Mouse (Mus musculus) liver, embryonic 11.5 days (tissue): ENCODE data around the gene Snai1. TPM values are rescaled to one million over a fixed set of nuclear protein-coding genes. Genes with fewer than 3 reads are reported as not detected.

ENCODE experiments used
- ATAC-seq: fragments of 200-750 bp; cut with Nextera tagmentation; replicated peaks from 2 replicates; pipeline ENCODE4 v1.8.0; 2017; ENCODE audit warnings: moderate number of reproducible peaks, mild to moderate bottlenecking, moderate TSS enrichment, moderate library complexity; ENCODE audit not compliant: low FRiP score
- DNase-seq: peaks from one replicate; pipeline ENCODE4 v3.0.0-alpha.2; 2017; ENCODE audit warnings: low spot score
- H3K27ac ChIP-seq: fragments of 300-500 bp; sonication (generic); 2 replicates; pipeline ENCODE4 v1.5.1; 2014; ENCODE audit warnings: mild to moderate bottlenecking, low read depth, low read length, control low read depth
- H3K27me3 ChIP-seq: fragments of 300-500 bp; sonication (generic); replicated peaks from 2 replicates; pipeline ENCODE4 v1.6.1; 2014; ENCODE audit warnings: low read length, mixed read lengths; ENCODE audit not compliant: control insufficient read depth, insufficient read depth
- H3K36me3 ChIP-seq: fragments of 300-500 bp; sonication (generic); 2 replicates; pipeline ENCODE4 v1.6.1; 2014; ENCODE audit warnings: mild to moderate bottlenecking, low read length, moderate library complexity, mixed read lengths; ENCODE audit not compliant: control insufficient read depth, insufficient read depth
- H3K4me1 ChIP-seq: fragments of 300-500 bp; sonication (generic); replicated peaks from 2 replicates; pipeline ENCODE4 v1.6.1; 2014; ENCODE audit warnings: low read length, mixed read lengths; ENCODE audit not compliant: control insufficient read depth, insufficient read depth
- H3K4me2 ChIP-seq: fragments of 300-500 bp; sonication (generic); 2 replicates; pipeline ENCODE4 v1.6.1; 2014; ENCODE audit warnings: mild to moderate bottlenecking, control low read depth, moderate library complexity
- H3K4me3 ChIP-seq: fragments of 300-500 bp; sonication (generic); 2 replicates; pipeline ENCODE4 v1.5.1; 2014; ENCODE audit warnings: low read depth, low read length, control low read depth
- H3K9ac ChIP-seq: fragments of 300-500 bp; sonication (generic); 2 replicates; pipeline ENCODE4 v1.6.1; 2014; ENCODE audit warnings: low read depth, low read length, control low read depth
- H3K9me3 ChIP-seq: fragments of 300-500 bp; sonication (generic); 2 replicates; pipeline ENCODE4 v1.6.1; 2016; ENCODE audit warnings: low read length, inconsistent platforms, mixed read lengths; ENCODE audit not compliant: control insufficient read depth
- WGBS: fragments of 180-500 bp; shearing (Covaris S2); extraction: QIAGEN DNeasy Blood & Tissue Kit; methylation state at CpG from one replicate; pipeline ENCODE4 v1.1.7; 2014; 5-methylcytosine and 5-hydroxymethylcytosine counted together
- polyA plus RNA-seq: library from polyadenylated mRNA; unstranded; fragments of >200 nt; fragmentation: Nextera tagmentation; extraction: Ambion mirVana; gene quantifications from 2 replicates; pipeline ENCODE4 v1.2.1, GENCODE M21; 2014

Gene Snai1
- polyA plus RNA-seq, 1 experiment from 2014 or later, result 15.2 TPM

DNA sequence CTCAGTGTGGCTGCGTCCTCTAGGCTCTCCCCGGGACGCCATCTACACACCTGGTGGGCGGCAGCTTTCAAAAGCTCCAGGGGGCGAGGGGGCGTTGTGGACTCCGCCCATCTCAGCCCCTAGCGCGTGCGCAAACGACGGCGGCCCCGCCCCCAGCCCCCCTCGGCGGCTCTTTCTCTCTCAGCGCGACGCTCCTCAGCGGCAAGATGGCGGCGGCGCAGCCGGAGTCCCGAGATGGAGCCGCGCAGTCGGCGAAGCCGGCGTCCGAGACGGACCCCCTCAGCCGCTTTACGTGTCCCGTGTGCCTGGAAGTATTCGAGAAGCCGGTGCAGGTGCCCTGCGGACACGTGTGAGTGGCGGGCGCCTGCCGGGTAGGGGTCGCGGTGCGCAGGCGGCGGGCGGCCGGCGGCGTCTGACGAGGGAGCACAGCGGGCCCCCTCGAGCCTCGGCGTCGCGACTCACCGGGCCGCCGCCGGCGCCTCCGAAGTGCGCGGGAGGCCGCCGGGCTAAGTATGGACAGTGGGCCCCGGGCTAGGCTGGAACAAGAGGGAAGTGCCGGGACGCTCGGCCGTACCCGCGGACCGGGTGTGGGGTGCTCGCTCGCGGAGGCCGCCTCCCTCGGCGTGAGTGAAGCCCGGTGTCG lies 34.6 kb upstream of the Snai1 start:
- DNase-seq (peak; percentile 86), ATAC-seq (peak; percentile 78)
- Histone ChIP-seq H3K4me3 (peak overlapping the region; percentile 92), H3K4me1 (peaks cover 32% of the 10 kb centered on the region), H3K9me3 (no peaks in the 10 kb centered on the region), H3K9ac (peak overlapping the region; percentile 89), H3K27me3 (no peaks in the 10 kb centered on the region), H3K4me2 (peak overlapping the region; percentile 92), H3K36me3 (peaks cover 10% of the 10 kb centered on the region; the same call in 1 of the 2 replicates), H3K27ac (peak overlapping the region; percentile 71; the same call in 1 of the 2 replicates)
- under 1% methylated on average over 85 of the region's 85 CpGs for WGBS

DNA sequence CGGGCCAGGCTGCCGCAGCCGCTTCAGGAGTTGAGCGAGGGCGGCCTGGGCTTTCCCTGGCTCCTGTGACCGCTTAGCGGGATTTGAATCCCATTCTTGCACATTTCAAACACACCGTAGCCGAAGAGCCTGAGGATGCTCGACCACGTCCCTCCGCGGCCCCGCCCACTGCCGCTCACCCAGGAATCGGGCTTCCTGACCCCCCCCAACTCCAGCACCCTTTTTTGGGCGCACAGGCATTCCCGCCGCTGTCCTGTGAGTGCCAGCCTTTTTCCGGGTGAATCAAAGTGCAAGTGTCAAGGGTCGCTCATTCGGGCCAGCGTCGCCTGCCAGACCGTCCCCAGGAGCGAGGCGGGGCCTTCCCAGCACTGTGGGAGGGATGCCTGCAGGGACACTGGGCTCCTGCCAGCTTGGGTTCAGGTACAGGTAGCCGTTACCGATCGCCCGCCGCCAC lies 34.1 kb upstream of the Snai1 start:
- peaks cover 10% of the 10 kb centered on the region; the same call in 1 of the 2 replicates for H3K36me3 ChIP-seq
- no peaks in the 10 kb centered on the region for H3K9me3 ChIP-seq
- peak overlapping the region; percentile 89 for H3K9ac ChIP-seq
- 2% methylated on average over 32 of the region's 32 CpGs for WGBS
- peak overlapping the region; percentile 92 for H3K4me3 ChIP-seq
- H3K4me2 ChIP-seq, result peak overlapping the region; percentile 92
- 0 out of 2 replicates have a peak overlapping the region, but pooled peaks have one; percentile 71 for H3K27ac ChIP-seq
- H3K4me1 ChIP-seq, result peaks cover 32% of the 10 kb centered on the region
- DNase-seq (peak; percentile 58), ATAC-seq (peak; percentile 21)
- H3K27me3 ChIP-seq, result no peaks in the 10 kb centered on the region

DNA sequence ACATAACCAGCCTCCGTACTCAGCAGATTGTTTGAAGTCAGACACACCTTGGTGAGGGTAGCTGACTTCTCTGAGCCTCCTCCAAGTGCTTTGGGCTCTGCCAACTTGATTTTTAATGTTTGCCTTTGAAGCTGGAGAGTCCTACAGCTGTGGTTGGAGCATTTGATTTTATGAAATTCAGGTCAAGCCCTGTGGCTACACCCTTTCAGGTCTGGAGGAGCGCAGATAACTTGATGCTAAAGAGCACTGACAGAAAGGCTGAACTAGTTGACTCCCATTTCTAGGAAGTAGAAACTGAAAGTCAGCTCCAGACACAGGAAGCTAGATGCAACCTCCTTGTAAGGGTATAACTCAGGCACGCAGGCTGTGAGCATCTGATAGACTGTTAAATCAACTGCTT lies 32.9 kb upstream of the Snai1 start:
- DNase-seq, result no peak
- H3K4me3 ChIP-seq, result peak overlapping the region; percentile 92
- ATAC-seq, result peak; percentile 29
- peaks cover 12% of the 10 kb centered on the region; the same call in 1 of the 2 replicates for H3K36me3 ChIP-seq
- WGBS, result 55% methylated on average over 3 of the region's 3 CpGs
- H3K4me2 ChIP-seq, result peak overlapping the region; percentile 92
- H3K9me3 ChIP-seq, result no peaks in the 10 kb centered on the region
- H3K27me3 ChIP-seq, result no peaks in the 10 kb centered on the region
- peak overlapping the region; percentile 14; the same call in 1 of the 2 replicates for H3K9ac ChIP-seq
- H3K27ac ChIP-seq, result peak overlapping the region; percentile 56
- H3K4me1 ChIP-seq, result peaks cover 34% of the 10 kb centered on the region

DNA sequence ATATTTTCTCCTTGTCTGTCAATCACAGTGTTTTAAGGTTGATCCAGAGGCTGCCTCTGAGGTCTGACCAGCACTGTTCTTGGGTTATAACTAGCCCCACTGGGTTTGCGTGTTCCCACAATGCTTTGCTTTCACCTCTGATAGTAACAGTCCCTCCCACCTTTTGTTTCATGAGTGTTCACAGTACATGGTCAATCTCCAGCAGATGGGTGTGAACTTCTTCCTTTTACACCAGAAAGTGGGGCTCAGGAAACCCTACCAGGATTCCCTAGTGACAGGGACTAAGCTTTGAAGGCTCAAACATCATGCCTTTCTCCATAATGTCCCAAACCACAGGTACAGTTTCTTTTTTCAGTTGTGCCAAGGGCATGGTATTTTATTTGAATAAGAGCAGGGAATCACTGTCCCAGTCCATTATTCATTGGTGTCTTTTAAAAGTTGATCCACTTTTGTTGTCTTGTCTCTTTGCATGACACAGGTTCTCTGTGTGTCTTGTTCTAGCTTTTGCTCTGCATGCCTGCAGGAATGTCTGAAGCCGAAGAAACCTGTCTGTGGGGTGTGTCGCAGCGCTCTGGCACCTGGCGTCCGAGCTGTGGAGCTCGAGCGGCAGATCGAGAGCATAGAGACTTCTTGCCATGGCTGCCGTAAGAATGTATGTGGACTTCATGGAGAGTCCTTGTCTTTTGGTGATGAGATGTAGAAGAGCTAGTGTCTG lies 31.3 kb upstream of the Snai1 start:
- Histone ChIP-seq H3K9ac (no peak overlapping the region), H3K4me1 (peaks cover 37% of the 10 kb centered on the region), H3K36me3 (peaks cover 21% of the 10 kb centered on the region), H3K9me3 (no peaks in the 10 kb centered on the region), H3K27ac (no peak overlapping the region), H3K27me3 (no peaks in the 10 kb centered on the region), H3K4me2 (no peak overlapping the region), H3K4me3 (no peak overlapping the region)
- ATAC-seq (no peak), DNase-seq (no peak)
- 94% methylated on average over 10 of the region's 10 CpGs for WGBS

DNA sequence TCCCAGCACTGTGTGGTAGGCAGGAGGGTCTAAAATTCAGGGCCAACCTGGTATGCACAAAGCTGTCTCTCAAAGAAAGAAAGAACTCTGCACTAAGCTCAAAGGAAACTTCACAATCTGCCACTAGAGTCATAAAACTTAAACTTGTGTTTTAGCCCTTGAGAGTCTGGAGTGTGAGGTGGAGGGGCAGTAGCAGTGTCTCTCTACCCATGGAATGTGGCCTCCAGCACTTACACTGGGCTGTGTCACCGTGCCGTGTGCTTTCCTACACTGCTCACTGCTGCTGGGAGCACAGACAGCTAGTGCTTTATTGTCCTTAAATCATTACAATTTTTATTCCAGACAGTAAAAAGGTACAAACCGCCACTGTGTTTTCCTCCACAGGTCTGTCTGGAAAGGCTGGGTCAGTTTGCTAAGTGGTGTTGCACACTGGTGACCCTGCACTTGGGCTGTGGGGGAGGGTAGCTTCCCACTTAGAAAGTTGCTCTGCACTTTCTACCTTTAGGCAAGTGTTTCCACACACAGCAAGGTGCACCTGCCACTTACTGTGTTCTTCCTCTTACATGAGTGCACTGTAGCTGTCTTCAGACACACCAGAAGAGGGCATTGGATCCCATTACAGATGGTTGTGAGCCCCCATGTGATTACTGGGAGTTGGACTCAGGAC lies 30.1 kb upstream of the Snai1 start:
- Histone ChIP-seq H3K36me3 (peaks cover 32% of the 10 kb centered on the region), H3K9ac (no peak overlapping the region), H3K9me3 (no peaks in the 10 kb centered on the region), H3K4me2 (no peak overlapping the region), H3K4me1 (peaks cover 34% of the 10 kb centered on the region), H3K27ac (no peak overlapping the region), H3K4me3 (no peak overlapping the region), H3K27me3 (no peaks in the 10 kb centered on the region)
- 86% methylated on average over 3 of the region's 3 CpGs for WGBS
- no peak for ATAC-seq
- no peak for DNase-seq

DNA sequence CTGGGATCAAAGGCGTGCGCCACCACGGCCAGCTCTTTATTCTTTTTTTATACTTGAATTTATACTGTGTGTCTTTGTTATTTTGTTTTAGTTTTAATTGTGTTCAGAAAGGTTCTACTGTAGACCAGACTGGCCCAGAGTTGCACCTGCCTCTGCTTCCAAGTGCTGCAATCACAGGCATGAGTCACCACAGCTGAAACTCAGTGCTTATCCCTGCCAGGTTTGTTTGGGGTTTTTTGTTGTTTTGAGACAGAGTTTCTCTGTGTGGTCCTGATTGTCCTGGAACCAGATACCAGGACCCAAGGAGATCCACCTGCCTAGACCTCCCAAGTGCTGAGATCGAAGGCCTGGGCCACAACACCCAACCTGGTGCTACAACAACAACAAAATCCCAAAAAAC lies 29.4 kb upstream of the Snai1 start:
- Histone ChIP-seq H3K4me3 (no peak overlapping the region), H3K4me1 (peaks cover 34% of the 10 kb centered on the region), H3K9ac (no peak overlapping the region), H3K9me3 (no peaks in the 10 kb centered on the region), H3K27ac (no peak overlapping the region), H3K27me3 (no peaks in the 10 kb centered on the region), H3K36me3 (peaks cover 37% of the 10 kb centered on the region), H3K4me2 (no peak overlapping the region)
- ATAC-seq (no peak), DNase-seq (no peak)
- WGBS, result 89% methylated on average over 4 of the region's 4 CpGs

DNA sequence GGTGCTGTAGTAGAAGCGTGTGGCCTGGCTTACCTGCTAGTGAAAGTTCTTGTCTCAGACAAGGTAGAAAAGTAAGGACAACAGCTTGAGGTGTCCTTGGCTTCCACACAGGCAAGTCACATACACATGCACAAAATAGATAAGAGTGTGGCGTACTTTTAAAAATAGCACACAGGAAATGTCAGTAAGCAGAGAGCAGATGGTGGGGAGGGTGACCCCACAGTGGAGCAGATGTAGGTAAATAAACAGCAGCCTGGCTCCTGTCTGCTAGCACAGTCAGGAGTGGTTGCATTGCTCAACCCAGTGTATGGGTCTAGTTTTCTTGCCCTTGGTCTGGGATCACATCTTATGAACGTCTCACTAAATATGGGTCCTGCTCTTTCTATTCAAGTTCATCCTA lies 27.5 kb upstream of the Snai1 start:
- peak overlapping the region; percentile 41; the same call in 1 of the 2 replicates for H3K27ac ChIP-seq
- H3K9me3 ChIP-seq, result no peaks in the 10 kb centered on the region
- peaks cover 44% of the 10 kb centered on the region for H3K36me3 ChIP-seq
- H3K9ac ChIP-seq, result no peak overlapping the region; the same call in 1 of the 2 replicates
- 39% methylated on average over 3 of the region's 3 CpGs for WGBS
- H3K4me3 ChIP-seq, result no peak overlapping the region
- peak overlapping the region; percentile 18 for H3K4me2 ChIP-seq
- H3K4me1 ChIP-seq, result peaks cover 18% of the 10 kb centered on the region
- no peaks in the 10 kb centered on the region for H3K27me3 ChIP-seq
- ATAC-seq, result peak; percentile 82
- DNase-seq, result no peak

DNA sequence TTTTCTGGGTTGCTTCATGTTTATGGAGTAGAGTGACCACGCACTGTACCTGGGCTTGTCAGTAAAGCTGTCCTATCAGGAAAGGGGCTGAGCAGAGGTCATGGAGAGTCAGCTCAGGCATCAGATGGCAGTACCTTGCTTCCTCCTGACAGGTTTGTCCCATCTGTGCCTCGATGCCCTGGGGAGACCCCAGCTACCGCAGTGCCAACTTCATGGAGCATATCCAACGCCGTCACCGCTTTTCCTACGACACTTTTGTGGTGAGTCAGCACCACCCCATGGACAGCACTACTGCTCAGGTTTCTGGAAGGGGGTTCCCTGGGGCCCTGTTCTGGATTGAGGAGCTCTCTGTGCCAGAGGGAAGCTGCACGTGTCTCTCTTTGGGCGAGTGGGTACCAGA lies 25.6 kb upstream of the Snai1 start:
- H3K9me3 ChIP-seq, result no peaks in the 10 kb centered on the region
- DNase-seq, result no peak
- no peak for ATAC-seq
- H3K36me3 ChIP-seq, result peaks cover 45% of the 10 kb centered on the region
- H3K9ac ChIP-seq, result no peak overlapping the region
- no peaks in the 10 kb centered on the region for H3K27me3 ChIP-seq
- WGBS, result 94% methylated on average over 9 of the region's 9 CpGs
- H3K4me2 ChIP-seq, result no peak overlapping the region
- no peak overlapping the region for H3K4me3 ChIP-seq
- peaks cover 6% of the 10 kb centered on the region for H3K4me1 ChIP-seq
- no peak overlapping the region for H3K27ac ChIP-seq
